Mouse (Mus musculus) intestine, embryonic 16.5 days (tissue): ENCODE results near the gene Krt75. TPM values are rescaled to one million over a fixed set of nuclear protein-coding genes. Genes with fewer than 3 reads are reported as not detected.

Experiments used
- ATAC-seq: fragments of 200-750 bp; cut with Nextera tagmentation; 2 replicates; pipeline ENCODE4 v1.8.0; 2017; ENCODE audit warnings: moderate TSS enrichment, moderate library complexity
- H3K27ac ChIP-seq: fragments of 300-500 bp; sonication (generic); 2 replicates; pipeline ENCODE4 v1.5.1; 2014; ENCODE audit warnings: mild to moderate bottlenecking, low read length
- H3K27me3 ChIP-seq: fragments of 300-500 bp; sonication (generic); replicated peaks from 2 replicates; pipeline ENCODE4 v1.6.1; 2014; ENCODE audit warnings: low read length, control low read depth, mixed read lengths; ENCODE audit not compliant: control insufficient read depth, insufficient read depth
- H3K36me3 ChIP-seq: fragments of 300-500 bp; sonication (generic); 2 replicates; pipeline ENCODE4 v1.6.1; 2014; ENCODE audit warnings: low read length, control low read depth; ENCODE audit not compliant: control insufficient read depth, insufficient read depth
- H3K4me1 ChIP-seq: fragments of 300-500 bp; sonication (generic); 2 replicates; pipeline ENCODE4 v1.6.1; 2014; ENCODE audit warnings: low read length, control low read depth, mixed read lengths; ENCODE audit not compliant: control insufficient read depth, insufficient read depth
- H3K4me2 ChIP-seq: fragments of 300-500 bp; sonication (generic); 2 replicates; pipeline ENCODE4 v1.6.1; 2014; ENCODE audit warnings: low read depth, low read length, control low read depth
- H3K4me3 ChIP-seq: fragments of 300-500 bp; sonication (generic); 2 replicates; pipeline ENCODE4 v1.5.1; 2014; ENCODE audit warnings: mild to moderate bottlenecking, low read length
- H3K9ac ChIP-seq: fragments of 300-500 bp; sonication (generic); 2 replicates; pipeline ENCODE4 v1.6.1; 2014; ENCODE audit warnings: low read depth, low read length
- H3K9me3 ChIP-seq: fragments of 300-500 bp; sonication (generic); 2 replicates; pipeline ENCODE4 v1.6.1; 2016; ENCODE audit warnings: low read length, control low read depth; ENCODE audit not compliant: control insufficient read depth
- WGBS: fragments of 180-500 bp; shearing (Covaris S2); extraction: QIAGEN DNeasy Blood & Tissue Kit; methylation state at CpG from one replicate; pipeline ENCODE4 v1.1.7; 2014; 5-methylcytosine and 5-hydroxymethylcytosine counted together
- polyA plus RNA-seq: library from polyadenylated mRNA; unstranded; fragments of >200 nt; fragmentation: Nextera tagmentation; extraction: Ambion mirVana; gene quantifications from 2 replicates; pipeline ENCODE4 v1.2.1, GENCODE M21; 2015

The Krt75 gene
- polyA plus RNA-seq, result not detected in 2 replicates

DNA sequence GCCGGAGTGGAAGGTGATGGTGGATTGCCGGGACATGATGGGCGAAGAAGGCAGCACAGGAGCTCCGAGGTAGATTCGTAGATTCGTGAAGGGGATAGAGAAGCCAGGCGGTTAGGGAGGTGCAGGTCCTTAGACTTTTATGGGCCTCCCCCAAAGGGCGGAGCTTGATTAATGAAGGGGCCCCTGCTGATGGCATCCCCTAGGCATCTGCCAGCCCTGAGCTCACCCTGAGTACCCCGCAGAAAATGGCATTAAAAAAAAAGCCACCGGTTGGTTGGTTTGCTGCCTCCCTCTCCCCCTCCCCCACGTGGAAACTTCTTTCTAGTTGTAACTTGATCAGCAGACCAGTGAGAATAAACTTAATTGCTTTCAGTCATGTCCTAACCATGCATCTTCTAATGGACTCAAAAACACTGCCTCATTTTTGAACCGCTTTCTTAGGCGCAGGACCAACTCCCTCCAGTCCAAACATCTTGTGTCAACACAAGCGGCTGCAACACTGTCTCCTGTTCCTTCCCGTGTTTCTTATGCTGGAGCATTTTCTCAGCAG is at the start of gene Krt75:
Gene Krt75 (minus strand): TSS at position 109 of the 550 bp plus-strand sequence.
- Histone ChIP-seq H3K4me1 (no peaks in the 10 kb centered on the region), H3K4me3 (no peak within 1 kb of the TSS), H3K27ac (no peak within 1 kb of the TSS), H3K4me2 (no peak within 1 kb of the TSS), H3K36me3 (no peaks in the 10 kb centered on the region), H3K27me3 (0 out of 2 replicates have a peak, but pooled peaks cover 3% of the 10 kb centered on the region), H3K9me3 (no peaks in the 10 kb centered on the region), H3K9ac (no peak within 1 kb of the TSS)
- ATAC-seq, result no peak
- 58% methylated on average over 15 of the region's 15 CpGs for WGBS

DNA sequence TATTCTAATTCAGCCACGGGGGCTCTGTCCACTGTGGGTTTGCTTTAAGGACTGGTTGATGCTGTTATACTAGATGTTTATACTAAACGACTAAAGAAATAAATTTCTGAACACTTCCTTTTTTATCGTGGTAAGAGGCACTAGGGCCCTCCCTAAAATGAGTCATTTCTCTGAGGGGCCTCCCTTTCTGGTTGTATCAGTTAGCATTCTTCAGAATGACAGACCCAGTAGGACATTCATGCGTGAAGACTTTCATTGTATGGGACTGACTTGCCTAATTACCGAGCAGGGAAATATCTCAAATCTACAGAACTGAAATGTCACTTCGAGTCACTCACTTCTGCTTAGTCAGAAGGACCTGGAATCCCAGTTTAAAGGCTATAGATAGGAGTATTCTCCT is 25.4 kb upstream of the Krt75 start:
- no peak for ATAC-seq
- Histone ChIP-seq H3K9ac (no peak overlapping the region), H3K4me2 (no peak overlapping the region), H3K9me3 (no peaks in the 10 kb centered on the region), H3K27ac (no peak overlapping the region), H3K4me1 (no peaks in the 10 kb centered on the region), H3K36me3 (no peaks in the 10 kb centered on the region), H3K27me3 (no peaks in the 10 kb centered on the region), H3K4me3 (no peak overlapping the region)
- WGBS, result 33% methylated on average over 6 of the region's 6 CpGs

DNA sequence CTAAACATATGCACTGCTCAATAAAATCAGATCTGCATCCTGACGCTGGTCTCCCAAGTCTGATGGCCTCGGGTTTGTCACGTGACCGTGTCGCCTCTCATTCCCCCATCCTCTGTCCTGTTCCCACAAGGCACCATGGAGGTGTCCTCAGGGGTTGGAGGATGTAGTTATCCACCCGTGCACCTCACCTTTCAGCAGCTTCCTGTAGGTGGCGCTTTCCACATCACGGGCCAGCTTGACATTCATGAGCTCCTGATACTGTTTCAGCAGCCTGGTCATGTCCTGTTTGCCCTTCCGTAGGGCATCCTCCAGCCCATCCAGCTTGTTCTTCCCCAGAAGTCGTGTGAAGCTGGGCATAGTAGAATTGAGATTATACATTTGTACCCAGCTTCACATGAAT is 14.5 kb upstream of the Krt75 start:
- no peaks in the 10 kb centered on the region for H3K4me1 ChIP-seq
- H3K4me3 ChIP-seq, result no peak overlapping the region
- H3K27ac ChIP-seq, result no peak overlapping the region
- H3K9me3 ChIP-seq, result no peaks in the 10 kb centered on the region
- H3K27me3 ChIP-seq, result no peaks in the 10 kb centered on the region
- 78% methylated on average over 10 of the region's 10 CpGs for WGBS
- H3K36me3 ChIP-seq, result no peaks in the 10 kb centered on the region
- no peak overlapping the region for H3K4me2 ChIP-seq
- no peak for ATAC-seq
- H3K9ac ChIP-seq, result no peak overlapping the region

DNA sequence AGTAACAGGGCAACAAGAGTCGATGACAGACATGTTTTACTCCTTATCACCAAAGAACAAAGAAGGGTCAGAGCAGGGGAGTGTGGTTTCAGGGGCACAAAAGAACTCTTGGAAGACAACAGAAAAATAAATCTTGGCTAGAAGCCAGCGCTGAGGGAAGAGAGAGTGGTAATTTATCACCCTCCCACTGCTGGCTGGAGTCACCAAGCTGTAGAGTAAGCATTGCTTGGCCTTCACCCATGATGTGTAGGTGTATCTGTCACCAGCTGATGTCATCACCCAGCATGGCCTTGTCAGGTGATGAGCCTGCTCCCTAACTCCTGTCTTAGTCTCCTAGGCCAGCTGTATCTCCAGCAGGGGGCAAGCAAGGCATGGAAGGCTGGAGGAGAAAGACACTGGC is 10.8 kb upstream of the Krt75 start:
- H3K9ac ChIP-seq, result no peak overlapping the region
- no peaks in the 10 kb centered on the region for H3K9me3 ChIP-seq
- no peak overlapping the region for H3K27ac ChIP-seq
- no peak overlapping the region for H3K4me3 ChIP-seq
- H3K4me2 ChIP-seq, result no peak overlapping the region
- WGBS, result 31% methylated on average over 2 of the region's 2 CpGs
- no peaks in the 10 kb centered on the region for H3K27me3 ChIP-seq
- H3K4me1 ChIP-seq, result no peaks in the 10 kb centered on the region
- no peaks in the 10 kb centered on the region for H3K36me3 ChIP-seq
- ATAC-seq, result no peak

DNA sequence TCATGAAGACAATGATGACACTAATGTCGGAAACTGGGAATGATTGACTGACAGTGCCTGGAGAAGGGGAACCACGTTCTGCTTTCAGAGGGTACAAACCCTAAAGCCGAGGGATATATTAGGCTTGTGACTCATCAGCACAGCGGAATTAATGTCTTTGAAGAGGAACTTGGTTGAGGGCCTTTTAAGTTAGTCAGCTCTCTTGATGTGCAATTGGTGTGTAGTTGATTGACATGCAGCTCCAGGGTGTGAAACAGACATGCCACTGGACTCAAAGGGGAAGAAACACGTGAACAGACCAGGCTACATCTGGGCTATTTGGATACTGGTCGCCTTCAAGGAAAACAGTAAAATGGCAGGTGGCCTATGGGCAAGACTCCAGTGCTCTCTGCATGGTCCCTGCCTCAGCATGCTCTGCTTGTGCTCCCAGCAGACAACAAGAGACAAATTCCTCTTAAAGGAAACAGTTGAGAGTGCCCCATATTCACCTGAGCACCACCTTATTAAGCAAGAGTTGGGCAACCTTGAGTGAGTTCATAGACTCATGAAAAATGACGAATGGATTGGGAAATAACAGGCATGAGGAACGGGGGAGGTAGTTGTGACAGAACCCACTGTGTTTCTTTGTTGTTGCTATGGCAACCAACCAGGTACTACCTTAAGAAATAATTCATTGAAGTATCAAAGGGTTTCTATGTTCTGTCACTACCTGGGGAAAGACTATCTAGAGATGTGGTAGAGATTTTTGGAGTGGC is 9.7 kb upstream of the Krt75 start:
- 78% methylated on average over 8 of the region's 8 CpGs for WGBS

DNA sequence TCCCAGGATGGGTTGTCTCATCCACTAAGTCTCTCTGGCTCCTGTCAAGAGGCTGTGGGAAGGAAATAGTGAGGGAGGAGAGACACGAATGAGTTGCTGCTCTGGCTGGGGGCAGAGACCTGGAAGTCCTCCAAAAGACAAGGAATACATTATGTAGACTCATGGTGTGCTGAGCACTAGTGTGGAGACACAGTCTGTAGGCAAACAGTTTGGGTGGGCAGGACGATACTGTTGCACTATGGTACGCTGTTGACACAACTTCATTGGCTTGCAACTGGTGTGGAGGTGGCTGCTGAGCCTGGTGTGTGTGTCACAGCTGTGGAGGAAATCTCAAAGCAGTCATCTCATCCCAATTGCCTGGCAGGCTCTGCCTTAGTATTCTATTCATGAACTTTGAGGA is 8.0 kb upstream of the Krt75 start:
- H3K27ac ChIP-seq, result no peak overlapping the region
- no peaks in the 10 kb centered on the region for H3K9me3 ChIP-seq
- H3K9ac ChIP-seq, result no peak overlapping the region
- ATAC-seq, result no peak
- no peaks in the 10 kb centered on the region for H3K4me1 ChIP-seq
- H3K4me2 ChIP-seq, result no peak overlapping the region
- WGBS, result 69% methylated on average over 3 of the region's 3 CpGs
- H3K4me3 ChIP-seq, result no peak overlapping the region
- no peaks in the 10 kb centered on the region for H3K27me3 ChIP-seq
- H3K36me3 ChIP-seq, result no peaks in the 10 kb centered on the region

More for the DNA sequence above, 9.7 kb upstream of the Krt75 start:
- Histone ChIP-seq H3K27me3 (no peaks in the 10 kb centered on the region), H3K9me3 (no peaks in the 10 kb centered on the region), H3K4me2 (no peak overlapping the region), H3K4me3 (no peak overlapping the region), H3K27ac (no peak overlapping the region), H3K9ac (no peak overlapping the region), H3K36me3 (no peaks in the 10 kb centered on the region), H3K4me1 (no peaks in the 10 kb centered on the region)
- no peak for ATAC-seq

DNA sequence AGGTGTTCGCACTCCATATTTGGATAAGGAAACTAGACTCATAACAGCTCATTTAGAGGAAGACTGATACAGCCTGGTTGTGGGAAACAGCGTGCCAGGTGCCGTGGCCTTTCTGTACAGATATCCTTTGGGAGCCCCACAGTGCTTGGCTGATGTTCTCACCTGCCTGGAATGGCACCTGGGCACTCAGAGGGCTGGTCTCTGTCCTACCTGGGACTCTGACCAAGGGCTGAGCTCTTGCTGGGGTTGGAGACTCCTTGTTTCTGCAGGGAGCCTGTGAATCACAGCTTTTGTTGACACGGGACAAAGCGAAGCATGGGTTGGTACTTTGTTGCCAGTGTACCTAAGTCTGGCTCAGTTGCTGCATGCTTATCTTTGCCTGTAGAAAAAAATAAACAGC is 1.8 kb upstream of the Krt75 start:
- no peaks in the 10 kb centered on the region for H3K4me1 ChIP-seq
- no peak overlapping the region for H3K4me3 ChIP-seq
- H3K9ac ChIP-seq, result no peak overlapping the region
- no peak for ATAC-seq
- H3K27ac ChIP-seq, result no peak overlapping the region
- H3K9me3 ChIP-seq, result no peaks in the 10 kb centered on the region
- H3K27me3 ChIP-seq, result 0 out of 2 replicates have a peak, but pooled peaks cover 3% of the 10 kb centered on the region
- H3K4me2 ChIP-seq, result no peak overlapping the region
- H3K36me3 ChIP-seq, result no peaks in the 10 kb centered on the region
- WGBS, result 73% methylated on average over 5 of the region's 5 CpGs

DNA sequence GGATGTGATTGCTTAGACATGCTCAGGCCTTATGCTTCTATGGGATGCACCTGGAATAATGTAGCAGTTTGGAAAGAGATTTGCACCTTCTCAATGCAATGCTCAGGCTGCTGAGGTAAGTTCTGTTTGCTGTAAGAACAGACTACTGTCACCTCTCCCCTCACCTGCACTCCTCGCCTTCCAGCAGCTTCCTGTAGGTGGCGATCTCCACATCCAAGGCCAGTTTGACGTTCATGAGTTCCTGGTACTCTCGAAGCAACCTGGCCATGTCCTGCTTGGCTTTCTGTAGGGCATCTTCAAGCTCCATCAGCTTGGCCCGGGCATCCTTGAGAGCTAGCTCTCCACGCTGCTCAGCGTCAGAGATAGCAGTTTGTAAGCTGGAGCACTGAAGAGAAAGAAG is 5.9 kb downstream of the Krt75 start:
- WGBS, result 43% methylated on average over 7 of the region's 7 CpGs
- no peak for ATAC-seq
- no peak overlapping the region for H3K27ac ChIP-seq
- no peaks in the 10 kb centered on the region for H3K36me3 ChIP-seq
- no peaks in the 10 kb centered on the region for H3K9me3 ChIP-seq
- no peak overlapping the region for H3K4me3 ChIP-seq
- H3K27me3 ChIP-seq, result 0 out of 2 replicates have a peak, but pooled peaks cover 3% of the 10 kb centered on the region
- no peaks in the 10 kb centered on the region for H3K4me1 ChIP-seq
- no peak overlapping the region for H3K9ac ChIP-seq
- no peak overlapping the region for H3K4me2 ChIP-seq

DNA sequence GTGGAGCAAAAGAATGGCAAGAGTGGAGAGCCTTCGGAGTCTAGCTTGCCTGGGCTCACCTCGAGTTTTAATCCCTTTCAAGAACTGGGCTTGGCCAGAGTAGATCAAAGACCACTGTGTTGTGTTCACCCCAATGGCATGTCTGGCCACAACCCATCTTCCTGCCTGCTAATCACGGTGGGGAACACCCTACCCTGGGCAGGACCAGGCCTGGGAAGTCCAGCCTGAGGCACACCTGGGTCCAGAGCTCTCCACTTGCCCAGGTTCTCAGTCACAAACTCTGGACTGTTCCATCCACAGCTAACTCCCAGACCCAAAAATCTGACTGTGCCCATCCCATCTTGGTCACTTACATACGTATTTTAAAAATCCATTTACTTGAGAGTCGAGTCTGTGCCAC is 10.9 kb downstream of the Krt75 start, which contains the start of gene Krt90:
Gene Krt90 (minus strand): TSS at position 101 of the 400 bp plus-strand sequence.
- Histone ChIP-seq H3K4me2 (no peak within 1 kb of the TSS), H3K4me3 (no peak within 1 kb of the TSS), H3K4me1 (no peaks in the 10 kb centered on the region), H3K9me3 (no peaks in the 10 kb centered on the region), H3K27me3 (no peaks in the 10 kb centered on the region), H3K36me3 (no peaks in the 10 kb centered on the region), H3K27ac (no peak within 1 kb of the TSS), H3K9ac (no peak within 1 kb of the TSS)
- ATAC-seq, result no peak
- WGBS, result 64% methylated on average over 5 of the region's 5 CpGs
